Mouse (Mus musculus): ENCODE results near the gene Asb8. TPM values are rescaled to one million over a fixed set of nuclear protein-coding genes. Genes with fewer than 3 reads are reported as not detected.

Gene Asb8
- polyA plus RNA-seq, 1 experiment from 2014 or later: 57.5 TPM

DNA sequence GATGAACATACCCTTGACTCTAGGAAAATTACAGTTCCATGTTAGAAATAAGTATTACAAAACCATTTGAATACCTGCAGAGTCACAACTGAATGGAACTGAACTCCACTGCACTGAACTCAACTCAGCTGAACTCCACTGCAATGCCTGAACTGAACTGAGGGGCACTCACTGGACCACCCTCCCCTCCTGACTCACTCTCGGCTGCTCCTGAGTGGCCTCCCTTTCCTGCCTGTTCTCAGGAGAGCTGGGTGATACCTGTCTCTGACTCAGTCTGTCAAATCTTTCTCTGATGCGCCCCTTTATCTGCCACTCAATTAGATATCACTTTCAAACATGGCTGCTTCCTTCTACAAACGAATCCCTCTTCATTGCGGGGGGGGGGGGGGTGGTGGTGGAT is 11.3 kb downstream of the Asb8 start:
- 74% methylated on average over 4 of the region's 4 CpGs for WGBS
- Histone ChIP-seq H3K36me3 (no peaks in the 10 kb centered on the region), H3K4me2 (no peak overlapping the region), H3K9ac (no peak overlapping the region), H3K4me3 (no peak overlapping the region), H3K4me1 (replicated peaks) (no peaks in the 10 kb centered on the region), H3K27me3 (no peaks in the 10 kb centered on the region), H3K9me3 (no peaks in the 10 kb centered on the region), H3K27ac (replicated peaks) (no peak overlapping the region)
- no peak for ATAC-seq (ENCODE audit: low read depth)

- WGBS: 38% methylated on average over 3 of the region's 3 CpGs
- Histone ChIP-seq H3K4me2 (no peak overlapping the region), H3K4me1 (replicated peaks) (no peaks in the 10 kb centered on the region), H3K4me3 (no peak overlapping the region), H3K36me3 (no peaks in the 10 kb centered on the region), H3K9ac (no peak overlapping the region), H3K27ac (replicated peaks) (no peak overlapping the region), H3K9me3 (no peaks in the 10 kb centered on the region), H3K27me3 (no peaks in the 10 kb centered on the region)
- ATAC-seq (ENCODE audit: low read depth): no peak
Observed at GRCm38 (mm10) chr15:98153625-98154024, 11.8 kb downstream of the Asb8 start.

- Histone ChIP-seq H3K9me3 (no peaks in the 10 kb centered on the region), H3K4me3 (no peak overlapping the region), H3K9ac (0 out of 2 replicates have a peak overlapping the region, but pooled peaks have one; percentile 17), H3K4me1 (replicated peaks) (no peaks in the 10 kb centered on the region), H3K4me2 (no peak overlapping the region), H3K36me3 (no peaks in the 10 kb centered on the region), H3K27me3 (no peaks in the 10 kb centered on the region), H3K27ac (replicated peaks) (no peak overlapping the region)
- WGBS: 77% methylated on average over 7 of the region's 7 CpGs
- no peak for ATAC-seq (ENCODE audit: low read depth)
Observed at GRCm38 (mm10) chr15:98152916-98153315, 12.5 kb downstream of the Asb8 start.

DNA sequence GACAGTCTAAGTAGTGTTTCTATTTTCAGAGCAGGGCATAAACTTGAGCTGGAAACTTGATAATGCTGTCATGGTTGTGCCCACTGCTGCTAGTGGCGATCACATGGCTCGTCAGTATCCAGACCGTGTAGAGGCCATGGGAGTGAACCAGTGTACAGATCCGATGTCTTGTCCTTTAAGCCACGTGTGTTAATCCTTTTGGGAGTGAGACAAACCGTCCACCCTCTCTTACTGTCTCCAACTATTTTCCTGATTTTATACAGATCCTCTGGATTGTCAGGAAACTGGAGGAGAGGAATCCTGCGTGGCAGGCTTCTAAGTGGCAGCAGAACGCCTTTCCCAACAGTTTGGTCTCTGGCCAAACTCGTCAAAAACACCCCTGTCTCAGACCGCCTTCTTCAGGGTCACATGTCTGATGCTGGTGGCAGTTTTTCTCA is 16.2 kb downstream of the Asb8 start:
- Histone ChIP-seq H3K27me3 (no peaks in the 10 kb centered on the region), H3K4me2 (no peak overlapping the region), H3K4me3 (no peak overlapping the region), H3K4me1 (replicated peaks) (peaks cover 8% of the 10 kb centered on the region), H3K27ac (replicated peaks) (no peak overlapping the region), H3K9me3 (no peaks in the 10 kb centered on the region), H3K9ac (no peak overlapping the region), H3K36me3 (no peaks in the 10 kb centered on the region)
- WGBS: 83% methylated on average over 10 of the region's 10 CpGs
- no peak for ATAC-seq (ENCODE audit: low read depth)

- no peaks in the 10 kb centered on the region for H3K36me3 ChIP-seq
- no peak for ATAC-seq (ENCODE audit: low read depth)
- 79% methylated on average over 3 of the region's 3 CpGs for WGBS
Observed at GRCm38 (mm10) chr15:98148356-98148755, 17.1 kb downstream of the Asb8 start.

DNA sequence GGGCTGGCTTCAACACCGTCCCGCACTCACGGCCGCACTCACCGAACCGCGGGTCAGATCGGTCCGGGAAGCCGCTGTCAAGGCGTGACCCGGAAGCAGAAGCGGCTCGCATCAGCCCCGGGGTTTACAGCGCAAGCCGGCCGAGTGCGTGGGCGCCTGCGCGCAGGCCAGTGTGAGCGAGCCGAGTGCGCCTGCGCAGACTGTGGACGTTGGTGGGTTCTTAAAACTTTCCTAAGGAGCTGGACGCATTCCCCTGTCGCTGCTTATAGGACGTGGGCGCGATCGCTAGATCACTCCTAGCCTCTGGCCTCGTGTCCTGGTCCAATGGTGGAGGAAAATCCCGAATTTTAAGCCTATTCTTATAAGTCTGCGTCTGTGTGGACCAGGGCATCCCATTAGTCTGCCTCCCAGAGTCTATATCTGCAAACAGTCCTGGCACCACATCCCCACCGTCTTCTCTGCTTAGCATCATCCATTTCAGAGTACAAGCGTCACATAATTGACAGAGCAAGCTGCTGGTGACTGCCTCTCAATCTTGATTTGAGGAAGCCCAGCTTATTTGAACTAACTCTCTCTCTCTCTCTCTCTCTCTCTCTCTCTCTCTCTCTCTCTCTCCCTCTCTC is 19.8 kb downstream of the Asb8 start:
- ATAC-seq (ENCODE audit: low read depth): peak; percentile 98
- WGBS: under 1% methylated on average over 38 of the region's 38 CpGs

More at GRCm38 (mm10) chr15:98148356-98148755, 17.1 kb downstream of the Asb8 start:
- Histone ChIP-seq H3K9me3 (no peaks in the 10 kb centered on the region), H3K27me3 (no peaks in the 10 kb centered on the region), H3K4me3 (no peak overlapping the region), H3K4me2 (no peak overlapping the region), H3K4me1 (replicated peaks) (peaks cover 10% of the 10 kb centered on the region), H3K9ac (no peak overlapping the region), H3K27ac (replicated peaks) (no peak overlapping the region)

GRCm38 (mm10) chr15:98144861-98145507 is 20.4 kb downstream of the Asb8 start:
- peaks cover 10% of the 10 kb centered on the region for H3K4me1 ChIP-seq (replicated peaks)
- no peaks in the 10 kb centered on the region for H3K27me3 ChIP-seq
- peak overlapping the region; percentile 72 for H3K27ac ChIP-seq (replicated peaks)
- under 1% methylated on average over 28 of the region's 36 CpGs for WGBS
- no peaks in the 10 kb centered on the region for H3K9me3 ChIP-seq
- peak overlapping the region; percentile 96 for H3K9ac ChIP-seq
- peak overlapping the region; percentile 86 for H3K4me2 ChIP-seq
- peak overlapping the region; percentile 88 for H3K4me3 ChIP-seq
- no peak; the same call in 1 of the 2 replicates for ATAC-seq (ENCODE audit: low read depth)
- peaks cover 23% of the 10 kb centered on the region for H3K36me3 ChIP-seq

More for the DNA sequence above, 19.8 kb downstream of the Asb8 start:
- Histone ChIP-seq H3K4me2 (peak overlapping the region; percentile 86), H3K36me3 (peaks cover 17% of the 10 kb centered on the region), H3K4me3 (peak overlapping the region; percentile 88), H3K4me1 (replicated peaks) (peaks cover 10% of the 10 kb centered on the region), H3K9ac (peak overlapping the region; percentile 96), H3K27me3 (no peaks in the 10 kb centered on the region), H3K9me3 (no peaks in the 10 kb centered on the region), H3K27ac (replicated peaks) (peak overlapping the region; percentile 72)

- Histone ChIP-seq H3K27me3 (no peaks in the 10 kb centered on the region), H3K4me3 (no peak overlapping the region), H3K9me3 (no peaks in the 10 kb centered on the region), H3K9ac (no peak overlapping the region), H3K36me3 (peaks cover 48% of the 10 kb centered on the region), H3K4me2 (no peak overlapping the region), H3K27ac (replicated peaks) (no peak overlapping the region), H3K4me1 (replicated peaks) (peaks cover 10% of the 10 kb centered on the region)
- ATAC-seq (ENCODE audit: low read depth): no peak
- WGBS: 84% methylated on average over 10 of the region's 10 CpGs
Observed at GRCm38 (mm10) chr15:98142515-98142914, 22.9 kb downstream of the Asb8 start.

DNA sequence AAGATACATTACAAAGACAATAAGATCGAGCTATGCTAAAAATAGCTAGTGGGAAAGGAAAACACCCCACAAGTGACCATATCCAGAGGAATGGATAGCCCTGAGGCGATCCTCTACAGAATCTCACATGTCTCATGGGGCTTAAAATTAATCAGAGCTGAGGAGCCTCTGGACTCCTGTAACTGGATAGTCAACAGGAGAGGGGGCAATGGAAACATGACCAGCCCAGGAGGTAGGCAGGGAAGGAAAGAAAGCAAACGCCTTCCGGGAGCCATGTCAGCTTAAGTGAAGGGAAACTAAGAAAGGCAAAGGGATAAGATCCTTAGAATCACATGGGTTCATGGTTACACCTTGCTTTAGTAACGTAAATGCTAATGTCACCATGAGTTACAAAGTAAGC is 24.6 kb downstream of the Asb8 start:
- no peak for ATAC-seq (ENCODE audit: low read depth)
- H3K4me3 ChIP-seq: no peak overlapping the region
- H3K27ac ChIP-seq (replicated peaks): no peak overlapping the region
- WGBS: 92% methylated on average over 5 of the region's 5 CpGs
- H3K27me3 ChIP-seq: no peaks in the 10 kb centered on the region
- H3K4me2 ChIP-seq: no peak overlapping the region
- H3K9ac ChIP-seq: no peak overlapping the region
- H3K9me3 ChIP-seq: no peaks in the 10 kb centered on the region
- peaks cover 65% of the 10 kb centered on the region for H3K36me3 ChIP-seq
- H3K4me1 ChIP-seq (replicated peaks): peaks cover 10% of the 10 kb centered on the region

DNA sequence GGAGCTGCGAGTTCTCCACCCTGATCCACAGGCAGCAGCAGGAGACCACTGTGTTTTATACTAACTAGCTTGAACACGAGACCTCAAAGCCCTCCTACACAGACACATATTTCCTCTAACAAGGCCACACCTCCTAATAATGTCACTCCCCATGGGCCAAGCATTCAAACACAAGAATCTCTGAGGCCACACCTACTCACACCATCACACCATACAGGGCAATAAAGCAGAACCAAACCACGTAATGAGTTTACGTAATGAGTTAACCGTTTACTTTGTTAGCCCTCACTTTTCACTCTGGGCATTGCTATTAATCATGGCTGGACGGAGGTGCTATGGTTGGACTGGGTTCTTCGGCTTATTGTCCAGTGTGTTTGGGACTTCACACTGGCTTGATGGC is 25.7 kb downstream of the Asb8 start:
- no peak overlapping the region for H3K9ac ChIP-seq
- H3K4me1 ChIP-seq (replicated peaks): peaks cover 8% of the 10 kb centered on the region
- no peak overlapping the region for H3K4me3 ChIP-seq
- H3K9me3 ChIP-seq: no peaks in the 10 kb centered on the region
- H3K4me2 ChIP-seq: no peak overlapping the region
- H3K36me3 ChIP-seq: peaks cover 76% of the 10 kb centered on the region
- ATAC-seq (ENCODE audit: low read depth): no peak
- 67% methylated on average over 7 of the region's 7 CpGs for WGBS
- no peaks in the 10 kb centered on the region for H3K27me3 ChIP-seq
- no peak overlapping the region for H3K27ac ChIP-seq (replicated peaks)

DNA sequence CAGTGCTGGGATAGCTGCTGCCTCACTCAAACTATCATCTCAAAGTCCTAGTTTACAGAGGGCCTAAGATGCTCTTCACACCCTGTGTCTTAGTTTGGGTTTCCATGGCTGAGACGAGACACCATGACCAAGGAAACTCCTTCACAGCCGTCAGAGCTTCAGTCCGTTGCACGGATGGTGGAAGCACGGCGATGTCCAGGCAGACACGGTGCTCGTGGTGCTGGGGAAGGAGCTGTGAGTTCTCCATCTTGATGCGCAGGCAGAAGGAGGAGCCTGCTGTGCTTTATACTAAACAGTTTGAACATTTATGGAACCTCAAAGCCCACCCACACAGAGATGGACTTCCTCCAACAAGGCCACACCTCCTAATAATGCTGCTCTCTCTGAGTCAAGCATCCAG is 28.6 kb downstream of the Asb8 start:
- Histone ChIP-seq H3K9me3 (no peaks in the 10 kb centered on the region), H3K4me2 (no peak overlapping the region), H3K4me1 (replicated peaks) (no peaks in the 10 kb centered on the region), H3K27ac (replicated peaks) (no peak overlapping the region), H3K36me3 (peaks cover 97% of the 10 kb centered on the region), H3K27me3 (no peaks in the 10 kb centered on the region), H3K9ac (no peak overlapping the region), H3K4me3 (no peak overlapping the region)
- no peak for ATAC-seq (ENCODE audit: low read depth)
- WGBS: 93% methylated on average over 9 of the region's 9 CpGs

DNA sequence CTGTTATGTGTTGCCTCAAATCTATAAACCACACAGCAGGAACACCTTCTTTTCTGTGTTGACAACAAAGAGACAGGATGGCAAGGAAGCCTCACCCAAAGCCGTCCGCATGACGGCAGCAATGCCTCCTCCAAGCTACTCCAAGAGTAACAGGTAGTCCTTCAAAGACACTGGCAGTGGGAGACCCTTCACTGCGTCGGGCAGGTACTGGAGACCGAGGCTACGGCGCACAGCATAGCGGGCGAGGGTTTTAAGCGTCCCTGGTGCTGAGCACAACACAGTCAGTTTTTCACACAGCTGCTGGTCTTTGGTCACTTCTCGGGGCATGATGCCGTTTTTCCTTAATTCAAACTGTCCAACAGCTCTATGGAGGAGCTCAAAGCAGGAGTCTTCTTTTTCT is 29.8 kb downstream of the Asb8 start:
- WGBS: 95% methylated on average over 13 of the region's 13 CpGs
- no peaks in the 10 kb centered on the region for H3K4me1 ChIP-seq (replicated peaks)
- peaks cover 99% of the 10 kb centered on the region for H3K36me3 ChIP-seq
- no peak overlapping the region for H3K27ac ChIP-seq (replicated peaks)
- H3K4me2 ChIP-seq: no peak overlapping the region
- H3K27me3 ChIP-seq: no peaks in the 10 kb centered on the region
- ATAC-seq (ENCODE audit: low read depth): no peak
- no peak overlapping the region for H3K9ac ChIP-seq
- no peaks in the 10 kb centered on the region for H3K9me3 ChIP-seq
- no peak overlapping the region for H3K4me3 ChIP-seq

All from neural tube, embryonic 13.5 days (tissue).